Mouse (Mus musculus): ENCODE results near the gene Tasp1. TPM values are rescaled to one million over a fixed set of nuclear protein-coding genes. Genes with fewer than 3 reads are reported as not detected.

The Tasp1 gene
- polyA plus RNA-seq, 1 experiment, result 9.6 TPM

Other genes starting within 250 kb of the Tasp1 start
- gene Gm17374, start 85.2 kb upstream of the Tasp1 start, polyA plus RNA-seq (2012; rRNA removed), result not detected in 2 replicates
- gene Esf1, start 103.8 kb upstream of the Tasp1 start, polyA plus RNA-seq (2012; rRNA removed), result 5.9 and 9.5 TPM in 2 replicates
- 13.5 and 14.3 TPM in 2 replicates for gene Ndufaf5, start 103.8 kb upstream of the Tasp1 start, polyA plus RNA-seq (2012; rRNA removed)

Data from urinary bladder, adult 2 months (tissue).